Mouse (Mus musculus) spleen, postnatal 10 days (tissue): ENCODE results near the gene Tln2.

Experiments used
- DNase-seq, 2 experiments: peaks; one replicate each; pipeline ENCODE4 v3.0.0; 2021 to 2022; ENCODE audit warnings: low spot score in 2 of 2

Gene Tln2

DNA sequence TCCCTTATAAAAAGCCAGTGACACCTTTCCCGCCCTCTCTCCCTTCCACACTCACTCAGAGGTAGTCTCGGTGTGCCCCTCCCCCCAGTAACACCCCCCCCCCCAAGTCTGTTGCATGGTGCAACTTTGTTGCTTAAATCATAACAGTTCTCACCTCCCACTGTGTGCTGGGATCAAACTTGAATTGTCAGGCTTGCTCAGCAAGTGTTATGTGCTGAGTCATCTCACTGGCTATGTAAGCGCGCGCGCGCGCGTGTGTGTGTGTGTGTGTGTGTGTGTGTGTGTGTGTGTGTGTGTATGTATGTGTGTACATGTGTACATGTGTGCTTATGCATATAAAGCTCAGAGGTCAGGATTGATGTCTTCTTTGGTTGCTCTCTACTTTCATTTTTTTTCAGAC is 350.1 kb downstream of the Tln2 start:
- DNase-seq: no peak

DNA sequence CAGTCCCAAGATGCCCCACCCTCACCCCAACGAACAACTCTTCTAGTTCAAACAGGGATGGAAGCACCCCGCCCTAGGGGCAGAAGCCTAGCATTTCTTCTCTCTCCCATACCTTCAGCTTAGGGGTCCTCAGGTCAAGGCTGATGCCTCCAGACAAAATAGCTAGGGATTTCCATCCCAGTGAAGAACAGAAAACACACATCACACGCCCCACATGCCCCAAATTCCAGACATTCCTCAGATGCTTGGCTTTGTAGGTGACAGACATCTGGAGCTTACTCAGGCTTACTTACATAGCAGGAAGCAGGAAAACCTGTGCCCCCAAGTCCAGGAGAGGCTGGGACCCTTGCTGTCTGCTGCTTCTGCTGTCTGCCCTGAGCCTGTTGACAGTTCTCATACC is 351.1 kb downstream of the Tln2 start:
- DNase-seq: no peak

DNA sequence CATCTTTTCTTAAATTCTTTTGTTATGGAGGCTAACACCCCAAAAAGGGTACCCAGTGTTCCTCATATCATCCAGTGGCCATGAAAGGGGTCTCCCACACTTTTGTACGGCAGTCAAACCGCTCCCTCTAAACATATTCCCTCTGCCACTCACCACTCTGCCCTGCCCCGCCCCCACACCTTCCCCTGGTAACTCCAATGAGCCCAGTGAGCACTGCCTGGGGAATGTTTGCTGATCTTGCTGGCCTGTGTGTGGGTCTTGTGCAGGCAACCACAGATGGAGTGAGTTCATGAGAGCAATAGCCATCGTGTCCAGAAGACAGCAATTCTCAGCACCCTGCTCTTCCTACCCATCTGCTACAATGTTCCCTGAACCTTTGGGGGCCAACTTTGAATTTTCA is 354.3 kb downstream of the Tln2 start:
- no peak for DNase-seq

DNA sequence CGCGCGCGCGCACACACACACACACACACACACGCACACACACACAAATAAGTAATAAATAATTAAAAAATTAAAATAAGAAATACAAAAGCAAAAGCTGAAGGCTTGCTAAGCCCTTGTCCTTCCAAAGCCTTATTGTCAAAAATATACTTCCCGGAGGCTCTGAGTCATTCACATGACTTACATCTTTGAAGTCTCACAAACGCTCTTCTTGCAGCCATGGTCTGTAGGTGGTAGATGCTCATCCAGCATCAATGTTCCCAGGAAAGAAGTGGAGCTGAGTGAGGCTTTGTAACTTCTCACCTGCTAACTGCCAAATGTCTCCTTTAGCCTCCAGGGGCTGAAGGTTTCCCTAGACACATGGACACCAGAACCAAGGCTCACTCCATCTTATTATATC is 362.9 kb downstream of the Tln2 start:
- DNase-seq: no peak

DNA sequence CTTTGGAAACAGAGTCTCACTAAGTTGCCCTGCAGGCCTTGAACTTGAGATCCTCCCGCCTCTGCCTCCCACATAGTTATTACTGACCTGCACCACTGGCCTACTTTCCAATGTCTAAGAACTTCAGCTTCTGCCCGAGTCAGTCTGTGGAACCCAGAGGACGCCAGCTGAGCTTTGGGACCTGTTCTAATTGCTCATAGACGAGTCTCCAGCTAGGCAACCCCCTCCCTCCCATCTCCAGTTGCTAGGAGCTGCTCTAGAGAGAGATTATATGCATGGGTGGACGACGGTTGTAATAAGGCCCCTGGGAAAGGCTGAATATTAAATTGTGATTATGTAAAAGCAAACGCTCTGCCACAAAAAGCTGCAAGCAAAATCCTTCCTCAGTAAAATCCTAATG is 364.2 kb downstream of the Tln2 start:
- DNase-seq: no peak

DNA sequence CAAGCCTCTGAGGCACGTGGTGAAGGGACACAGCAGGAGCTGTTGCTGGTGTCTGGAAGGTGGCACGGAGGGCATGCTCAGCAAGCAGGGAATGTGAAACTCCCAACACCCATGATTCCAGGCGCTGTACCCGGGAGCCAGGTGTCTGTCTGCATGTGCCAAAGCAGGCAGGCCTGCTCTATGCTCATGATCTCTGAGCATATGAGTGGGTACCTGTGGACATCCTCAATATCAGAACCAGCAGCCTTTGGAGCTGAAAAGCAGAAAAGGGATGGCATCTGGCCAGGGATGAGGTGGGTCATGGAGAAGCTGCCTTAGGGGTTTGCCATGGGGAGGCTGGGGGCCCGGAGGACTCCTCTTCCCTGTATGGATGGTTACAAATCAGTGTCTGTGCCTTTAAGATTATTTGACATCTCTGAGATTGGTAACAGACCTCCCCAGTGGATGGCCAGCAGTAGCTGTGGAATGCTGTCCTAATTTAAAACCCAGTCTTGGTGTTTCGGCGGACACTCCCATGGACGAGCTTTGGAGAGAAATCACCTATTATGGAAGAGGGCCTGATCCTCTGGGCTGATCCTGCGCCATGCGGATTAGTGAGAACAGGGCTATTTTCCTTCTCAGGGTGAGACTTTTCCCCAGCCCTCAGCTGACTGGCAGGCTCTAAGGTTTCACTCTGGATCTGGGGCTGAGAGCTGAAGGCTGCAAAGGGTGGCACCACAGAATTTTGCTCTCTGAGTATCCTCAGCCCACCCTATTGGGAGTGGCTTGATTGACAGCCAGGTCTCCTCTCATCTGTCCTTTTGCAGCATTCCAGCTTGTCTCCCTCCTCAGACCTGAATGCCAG is 367.8 kb downstream of the Tln2 start:
- no peak for DNase-seq

DNA sequence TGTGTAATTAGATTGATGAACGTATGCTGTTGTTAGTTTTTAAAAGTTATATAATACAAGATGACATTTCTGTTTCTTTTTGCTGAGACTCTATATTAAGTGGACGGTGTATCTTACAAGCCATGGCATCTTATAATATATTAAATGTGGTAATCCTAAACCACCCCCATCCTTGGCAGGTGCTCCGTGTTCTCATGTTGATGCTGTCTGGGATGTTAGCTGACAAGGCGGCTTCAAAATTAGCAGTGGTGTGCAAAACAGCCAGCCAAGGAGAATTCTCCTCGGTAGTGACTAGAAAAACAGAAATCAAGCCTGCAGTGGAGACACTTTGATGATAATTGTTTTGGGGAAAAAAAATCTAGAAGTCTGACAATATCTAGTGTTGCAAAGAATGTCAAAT is 371.8 kb downstream of the Tln2 start:
- DNase-seq: no peak

DNA sequence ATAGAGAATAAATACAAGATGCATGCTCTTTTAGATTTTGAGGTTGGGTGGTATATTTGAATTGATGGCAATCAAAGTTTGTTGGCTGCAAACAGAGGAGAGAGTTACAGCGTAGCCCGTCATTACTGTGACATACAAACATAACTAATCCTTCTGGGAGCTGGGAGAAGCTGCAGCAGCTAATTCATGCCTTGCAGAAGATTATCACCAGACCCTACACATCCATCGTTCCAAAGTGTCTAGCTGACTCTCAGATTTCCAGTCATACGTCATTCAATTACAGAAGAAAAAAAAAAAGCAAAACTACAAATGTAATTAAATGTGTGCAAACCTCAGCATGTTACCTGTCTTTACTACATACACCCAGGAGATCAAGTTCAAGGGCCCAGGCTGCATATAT is 372.3 kb downstream of the Tln2 start:
- no peak for DNase-seq

DNA sequence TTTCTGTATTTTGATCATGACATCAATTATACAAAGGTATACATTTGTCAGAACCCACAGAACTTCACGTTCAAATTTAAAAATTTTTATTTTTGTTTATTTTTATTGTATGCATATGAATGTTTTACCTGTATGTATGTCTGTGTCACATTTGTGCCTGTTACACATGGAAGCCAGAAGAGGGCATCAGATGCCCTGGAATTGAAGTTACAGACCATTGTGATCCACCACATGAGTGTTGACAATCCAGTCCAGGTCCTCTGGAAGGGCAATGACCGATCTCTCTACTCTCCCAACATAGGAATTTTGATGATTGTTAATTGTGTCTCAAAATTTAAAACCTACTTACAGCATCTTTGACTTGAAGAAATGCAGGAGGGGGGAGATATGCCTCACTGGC is 374.9 kb downstream of the Tln2 start:
- no peak for DNase-seq

DNA sequence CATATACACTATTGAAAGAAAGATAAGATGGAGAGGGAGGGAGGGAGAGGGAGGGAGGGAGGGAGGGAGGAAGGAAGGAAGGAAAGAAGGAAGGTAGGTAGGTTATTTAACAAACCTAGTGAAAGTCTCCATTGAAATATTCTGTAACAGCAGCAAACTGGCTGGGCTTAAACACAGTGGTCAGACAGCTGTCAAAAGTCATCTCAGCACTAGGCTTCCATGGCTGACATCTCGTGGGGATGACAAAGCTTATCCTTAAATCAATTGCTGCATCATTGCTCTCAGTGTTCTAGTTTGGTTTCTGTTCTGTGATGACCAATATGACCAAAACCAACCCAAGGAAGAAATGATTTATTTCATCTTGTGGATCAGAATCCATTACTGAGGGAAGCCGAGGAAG is 376.0 kb downstream of the Tln2 start:
- no peak for DNase-seq

DNA sequence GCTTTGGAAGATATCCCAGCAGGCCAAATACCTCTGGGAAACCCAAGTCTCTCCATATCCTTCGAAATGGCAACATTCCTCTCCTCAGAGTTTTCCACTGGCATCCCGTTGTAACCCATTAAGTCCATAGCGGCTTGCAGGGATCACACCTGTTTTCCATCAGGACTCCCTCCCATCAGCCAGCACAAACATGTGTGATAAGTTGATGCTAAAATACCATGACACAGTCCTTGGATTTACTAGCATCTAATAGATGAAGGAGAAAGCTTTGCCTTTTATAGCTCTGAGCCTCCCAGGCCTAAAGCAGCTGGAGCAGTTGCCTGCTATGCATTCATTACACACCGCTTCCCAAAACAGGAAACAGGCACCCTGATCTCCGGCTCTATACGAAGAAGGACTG is 377.5 kb downstream of the Tln2 start:
- no peak for DNase-seq

DNA sequence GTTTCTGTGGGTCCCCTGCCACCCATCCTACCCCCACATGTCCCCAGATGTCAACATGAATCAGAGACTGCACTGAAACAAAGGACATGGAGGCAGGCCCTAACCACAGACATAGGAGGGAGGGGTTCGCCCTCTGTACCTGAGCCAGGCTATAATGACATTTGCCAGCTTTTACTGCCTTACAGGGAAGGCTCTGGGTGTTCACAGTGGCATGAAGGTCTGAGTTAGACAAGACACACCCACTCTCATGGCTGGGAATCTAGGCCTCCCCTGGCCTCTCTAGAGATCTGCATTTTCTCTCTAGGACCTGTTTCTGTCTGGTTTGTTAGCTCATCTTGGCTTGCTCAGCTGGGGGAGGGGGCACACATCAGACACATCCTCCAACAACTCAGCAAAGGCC is 380.8 kb downstream of the Tln2 start:
- no peak for DNase-seq

DNA sequence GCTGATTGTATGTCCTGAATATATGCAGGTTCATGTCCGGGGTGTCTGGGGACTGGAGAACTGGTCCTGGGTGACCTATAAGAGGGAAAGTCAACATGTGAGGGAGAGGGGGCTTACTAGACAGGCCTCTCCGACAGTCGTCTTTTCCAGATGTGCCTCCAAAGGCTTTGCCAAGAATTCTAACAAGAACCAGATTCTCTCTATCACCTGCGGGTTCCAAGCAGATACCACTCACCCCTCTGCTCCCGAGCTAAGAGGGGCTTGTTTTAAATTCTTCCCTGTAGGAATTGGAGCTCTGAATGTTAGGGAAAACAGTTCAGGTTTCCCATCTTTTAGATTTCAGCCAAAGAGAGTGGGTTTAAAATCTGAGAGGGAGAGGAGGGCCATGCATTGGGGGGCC is 381.3 kb downstream of the Tln2 start:
- no peak for DNase-seq

DNA sequence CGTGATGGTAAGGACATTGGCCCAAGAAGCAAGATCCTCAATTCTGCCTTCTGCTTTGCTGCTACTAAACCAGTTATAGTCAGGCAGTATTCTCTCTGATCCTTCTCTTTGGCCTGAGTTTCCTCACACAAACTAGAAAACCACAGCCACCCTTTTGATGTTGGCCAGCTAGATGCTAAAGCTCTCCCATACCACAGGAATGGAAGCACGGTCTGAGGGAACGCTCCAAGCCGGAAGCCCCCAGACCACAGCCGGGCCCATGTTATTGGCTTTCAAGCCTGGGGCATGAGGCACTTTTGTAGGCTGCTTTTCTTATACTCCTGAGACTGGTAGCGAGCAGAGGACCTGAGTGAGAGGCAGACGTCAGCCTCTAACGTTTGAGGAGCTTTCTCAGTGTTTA is 383.4 kb downstream of the Tln2 start:
- DNase-seq: no peak

DNA sequence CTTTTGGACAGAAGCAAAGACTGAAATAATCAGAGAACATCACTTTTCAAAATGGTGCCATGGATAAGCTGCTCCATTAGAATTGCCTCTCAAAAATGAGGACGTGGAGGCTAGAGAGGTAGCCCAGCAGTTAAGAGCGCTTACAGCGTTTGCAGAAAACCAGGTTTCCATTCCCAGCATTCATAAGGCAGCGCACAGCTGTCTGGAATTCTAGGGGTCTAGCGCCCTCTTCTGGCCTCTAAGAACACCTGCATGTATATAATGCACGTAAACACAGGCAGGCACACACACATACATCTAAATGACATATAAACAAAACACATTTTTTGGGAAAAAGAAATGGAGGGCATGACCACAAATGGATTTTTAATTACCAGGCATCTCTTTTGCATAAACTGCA is 385.7 kb downstream of the Tln2 start:
- DNase-seq: no peak

DNA sequence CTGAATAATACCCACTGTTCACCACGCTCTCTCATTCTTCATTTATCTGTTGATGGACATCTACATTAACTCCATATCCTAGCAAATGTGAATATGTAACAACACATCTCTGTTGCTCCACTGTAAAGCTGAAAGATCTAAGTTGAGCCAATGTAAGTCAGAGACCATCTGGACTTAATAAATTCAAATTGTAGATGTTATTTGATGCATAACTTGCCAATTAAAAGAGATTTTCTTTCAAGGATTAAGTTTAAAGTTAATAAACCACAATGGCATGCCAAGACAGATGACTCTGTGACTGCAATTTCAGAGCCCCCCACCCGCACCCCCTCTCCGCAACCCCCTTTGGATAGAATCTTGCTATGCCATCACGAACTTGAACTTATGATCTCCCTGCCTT is 386.3 kb downstream of the Tln2 start:
- DNase-seq: no peak

DNA sequence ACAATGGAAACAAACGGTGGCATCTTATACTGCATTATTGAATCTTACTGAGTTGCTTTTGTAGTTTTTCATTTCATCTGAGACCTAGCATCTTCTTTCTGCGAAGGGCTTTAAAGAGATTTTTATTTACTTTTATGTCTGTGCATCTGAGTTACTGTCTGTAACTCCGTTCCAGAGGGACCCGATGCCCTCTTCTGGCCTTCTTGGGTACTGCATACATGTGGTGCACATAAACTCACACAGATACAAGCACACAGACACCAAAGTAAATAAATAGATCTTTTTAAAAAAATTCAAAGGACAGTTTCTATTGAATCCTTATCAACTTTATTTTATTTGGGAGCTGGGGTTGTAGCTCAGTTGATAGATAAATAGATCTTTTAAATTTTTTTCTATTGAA is 388.1 kb downstream of the Tln2 start:
- DNase-seq: no peak

DNA sequence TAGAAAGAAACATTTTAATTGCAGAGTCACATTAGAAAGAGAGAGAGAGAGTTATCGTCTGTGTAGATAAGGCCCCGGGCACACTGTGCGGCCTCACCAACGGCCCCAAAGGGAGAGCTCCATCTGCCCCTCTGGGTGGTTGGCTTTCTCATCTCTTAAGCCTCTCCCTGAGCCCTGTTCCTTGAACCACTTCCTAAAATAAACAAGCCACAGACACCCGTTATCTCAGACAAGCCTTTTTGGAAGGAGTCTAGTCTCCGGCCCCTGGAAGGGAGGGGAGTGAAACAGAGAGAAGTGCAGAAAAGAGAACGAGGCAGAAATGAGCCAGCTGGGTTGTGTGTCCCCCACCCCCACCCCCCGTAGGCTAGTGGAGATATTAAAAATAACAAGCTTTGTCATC is 388.7 kb downstream of the Tln2 start:
- no peak for DNase-seq

DNA sequence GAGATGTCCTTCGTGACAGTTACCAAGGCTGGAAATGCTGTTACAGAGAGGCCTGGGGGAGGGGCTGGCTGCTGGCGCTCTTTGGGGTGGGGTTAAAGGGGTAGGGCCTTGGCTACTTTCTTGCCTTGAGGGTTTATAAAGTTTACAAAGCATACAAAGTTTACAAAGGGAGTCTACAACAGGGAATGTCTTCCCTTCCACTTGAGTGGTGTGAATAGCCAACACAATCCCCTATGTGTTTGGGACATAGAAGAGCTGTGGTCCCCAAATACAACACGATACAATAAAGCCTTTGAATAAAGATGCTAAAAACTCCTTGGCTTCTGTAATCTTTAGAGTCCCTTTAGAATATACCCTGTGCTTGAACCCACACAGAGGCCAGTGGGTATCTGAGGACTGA is 389.5 kb downstream of the Tln2 start:
- DNase-seq: no peak
